Mouse (Mus musculus) forebrain, embryonic 11.5 days (tissue): ENCODE data around the gene Cacna1c. TPM values are rescaled to one million over a fixed set of nuclear protein-coding genes. Genes with fewer than 3 reads are reported as not detected.

Experiments used
- ATAC-seq: fragments of 200-750 bp; cut with Nextera tagmentation; replicated peaks from 2 replicates; pipeline ENCODE4 v1.8.0; 2017; ENCODE audit warnings: moderate TSS enrichment; ENCODE audit not compliant: low FRiP score
- DNase-seq: peaks from one replicate; pipeline ENCODE4 v3.0.0-alpha.2; 2017; ENCODE audit warnings: low spot score
- H3K27ac ChIP-seq: fragments of 300-500 bp; sonication (generic); 2 replicates; pipeline ENCODE4 v1.5.1; 2014; ENCODE audit warnings: low read depth, low read length
- H3K27me3 ChIP-seq: fragments of 300-500 bp; sonication (generic); 2 replicates; pipeline ENCODE4 v1.6.1; 2014; ENCODE audit warnings: mild to moderate bottlenecking, low read length, mixed read lengths; ENCODE audit not compliant: control insufficient read depth, insufficient read depth
- H3K36me3 ChIP-seq: fragments of 300-500 bp; sonication (generic); 2 replicates; pipeline ENCODE4 v1.6.1; 2014; ENCODE audit warnings: mild to moderate bottlenecking, low read length, moderate library complexity, mixed read lengths; ENCODE audit not compliant: control insufficient read depth, insufficient read depth
- H3K4me1 ChIP-seq: fragments of 300-500 bp; sonication (generic); replicated peaks from 2 replicates; pipeline ENCODE4 v1.6.1; 2014; ENCODE audit warnings: low read length, mixed read lengths; ENCODE audit not compliant: control insufficient read depth, insufficient read depth
- H3K4me2 ChIP-seq: fragments of 300-500 bp; sonication (generic); 2 replicates; pipeline ENCODE4 v1.6.1; 2014; ENCODE audit warnings: low read depth, mild to moderate bottlenecking, low read length, moderate library complexity, mixed read lengths; ENCODE audit not compliant: severe bottlenecking
- H3K4me3 ChIP-seq: fragments of 300-500 bp; sonication (generic); 2 replicates; pipeline ENCODE4 v1.5.1; 2014; ENCODE audit warnings: low read depth, low read length
- H3K9ac ChIP-seq: fragments of 300-500 bp; sonication (generic); 2 replicates; pipeline ENCODE4 v1.6.1; 2014; ENCODE audit warnings: low read length
- H3K9me3 ChIP-seq: fragments of 300-500 bp; sonication (generic); 2 replicates; pipeline ENCODE4 v1.6.1; 2016; ENCODE audit warnings: low read length, mixed read lengths; ENCODE audit not compliant: control insufficient read depth
- WGBS: fragments of 180-500 bp; shearing (Covaris S2); extraction: QIAGEN DNeasy Blood & Tissue Kit; methylation state at CpG from one replicate; pipeline ENCODE4 v1.1.7; 2014; 5-methylcytosine and 5-hydroxymethylcytosine counted together
- polyA plus RNA-seq: library from polyadenylated mRNA; unstranded; fragments of >200 nt; fragmentation: Nextera tagmentation; extraction: Ambion mirVana; gene quantifications from 2 replicates; pipeline ENCODE4 v1.2.1, GENCODE M21; 2014

Gene Cacna1c
- polyA plus RNA-seq, 1 experiment from 2014 or later: 4.8 TPM

DNA sequence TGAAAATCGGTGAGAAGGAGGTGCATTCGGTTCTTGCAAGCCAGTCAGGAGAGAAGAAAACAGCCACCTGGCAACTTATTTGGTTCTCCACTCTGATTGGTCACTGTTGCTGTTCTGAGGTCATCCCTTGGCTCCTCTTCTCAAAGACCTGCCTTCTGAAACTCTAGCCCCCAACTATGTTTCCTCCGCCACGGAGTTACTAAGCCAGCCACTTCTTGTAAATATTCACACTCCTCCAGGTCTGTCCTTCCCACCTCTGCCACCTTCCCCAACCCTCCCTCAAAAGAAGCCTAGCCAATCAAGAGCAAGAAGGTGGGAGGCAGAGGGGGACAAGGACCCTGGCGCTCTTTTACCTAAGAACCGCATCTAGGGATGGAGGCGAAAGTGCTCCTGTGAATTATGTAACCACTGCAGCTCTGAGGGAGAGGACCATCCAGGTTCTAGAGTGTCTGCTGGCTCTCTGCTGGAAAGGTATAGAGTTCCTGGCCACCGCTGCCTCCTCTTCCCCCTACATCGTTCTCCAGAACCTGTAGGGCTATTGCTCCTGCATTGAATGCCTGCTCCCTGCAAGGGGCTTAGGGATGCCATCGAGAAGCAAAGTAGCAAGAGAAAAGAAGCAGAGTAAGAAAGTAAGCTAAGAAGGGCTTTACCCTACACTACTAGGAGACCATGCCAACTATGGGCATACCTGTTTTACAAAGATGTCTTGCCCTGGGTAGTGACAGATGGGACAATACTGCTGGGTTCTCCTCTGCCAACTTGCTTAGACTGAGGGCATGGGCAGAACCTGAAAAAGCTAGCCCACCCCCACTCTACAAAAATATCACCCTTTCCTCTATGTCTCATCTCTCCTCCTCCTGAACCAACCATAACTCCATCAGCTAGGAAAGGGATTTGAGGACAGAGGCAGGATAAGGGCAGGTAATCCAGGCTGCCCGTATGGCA is 90.3 kb downstream of the Cacna1c start:
- Histone ChIP-seq H3K27ac (no peak overlapping the region), H3K9ac (no peak overlapping the region), H3K27me3 (peaks cover 25% of the 10 kb centered on the region), H3K4me1 (no peaks in the 10 kb centered on the region), H3K36me3 (no peaks in the 10 kb centered on the region), H3K4me2 (peak overlapping the region; percentile 99), H3K9me3 (no peaks in the 10 kb centered on the region), H3K4me3 (no peak overlapping the region)
- DNase-seq (no peak), ATAC-seq (no peak)
- 18% methylated on average over 11 of the region's 11 CpGs for WGBS

GRCm38 (mm10) chr6:119104246-119104645 is 92.0 kb downstream of the Cacna1c start:
- Histone ChIP-seq H3K9ac (no peak overlapping the region), H3K27ac (no peak overlapping the region), H3K4me2 (no peak overlapping the region), H3K27me3 (peaks cover 23% of the 10 kb centered on the region), H3K9me3 (no peaks in the 10 kb centered on the region), H3K4me1 (no peaks in the 10 kb centered on the region), H3K4me3 (no peak overlapping the region), H3K36me3 (no peaks in the 10 kb centered on the region)
- DNase-seq (peak; percentile 90), ATAC-seq (no peak)
- 42% methylated on average over 8 of the region's 8 CpGs for WGBS

DNA sequence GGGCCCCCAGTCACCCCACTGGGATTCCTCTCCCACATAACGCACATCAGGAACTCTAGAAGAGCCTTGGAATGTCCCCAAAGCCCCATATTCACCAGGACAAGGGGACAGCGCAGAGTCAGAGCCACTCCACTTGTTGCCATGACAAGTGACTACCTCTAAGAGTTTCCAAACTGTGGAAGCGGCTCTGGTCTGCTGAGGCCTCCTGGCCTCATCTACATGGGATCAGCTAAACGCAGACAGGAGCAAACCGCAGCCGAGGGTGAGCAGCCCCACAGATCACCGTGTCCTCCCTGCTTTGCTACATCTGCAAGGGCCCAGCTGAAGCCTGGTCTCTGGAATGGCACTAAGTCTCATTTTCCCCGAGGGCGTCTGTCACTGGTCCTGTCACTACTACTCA is 93.3 kb downstream of the Cacna1c start:
- H3K9ac ChIP-seq: no peak overlapping the region
- 88% methylated on average over 9 of the region's 9 CpGs for WGBS
- peaks cover 23% of the 10 kb centered on the region for H3K27me3 ChIP-seq
- H3K4me2 ChIP-seq: no peak overlapping the region
- DNase-seq (no peak), ATAC-seq (no peak)
- no peaks in the 10 kb centered on the region for H3K9me3 ChIP-seq
- H3K4me1 ChIP-seq: no peaks in the 10 kb centered on the region
- no peaks in the 10 kb centered on the region for H3K36me3 ChIP-seq
- H3K4me3 ChIP-seq: no peak overlapping the region
- no peak overlapping the region for H3K27ac ChIP-seq

- ATAC-seq (no peak), DNase-seq (no peak)
- Histone ChIP-seq H3K4me3 (no peak overlapping the region), H3K4me1 (no peaks in the 10 kb centered on the region), H3K9ac (no peak overlapping the region), H3K27ac (no peak overlapping the region), H3K27me3 (no peaks in the 10 kb centered on the region), H3K4me2 (no peak overlapping the region), H3K36me3 (no peaks in the 10 kb centered on the region), H3K9me3 (no peaks in the 10 kb centered on the region)
- WGBS: 88% methylated on average over 2 of the region's 2 CpGs
Measured at GRCm38 (mm10) chr6:119099333-119099732, 96.9 kb downstream of the Cacna1c start.

GRCm38 (mm10) chr6:119096481-119096880 is 99.7 kb downstream of the Cacna1c start:
- no peaks in the 10 kb centered on the region for H3K36me3 ChIP-seq
- no peaks in the 10 kb centered on the region for H3K27me3 ChIP-seq
- H3K4me3 ChIP-seq: no peak overlapping the region
- 83% methylated on average over 7 of the region's 7 CpGs for WGBS
- H3K9ac ChIP-seq: no peak overlapping the region
- no peak for ATAC-seq
- no peaks in the 10 kb centered on the region for H3K9me3 ChIP-seq
- no peaks in the 10 kb centered on the region for H3K4me1 ChIP-seq
- no peak overlapping the region for H3K27ac ChIP-seq
- no peak overlapping the region for H3K4me2 ChIP-seq
- no peak for DNase-seq

GRCm38 (mm10) chr6:119095081-119095480 is 101.1 kb downstream of the Cacna1c start:
- Histone ChIP-seq H3K4me3 (no peak overlapping the region), H3K4me1 (no peaks in the 10 kb centered on the region), H3K9me3 (no peaks in the 10 kb centered on the region), H3K9ac (no peak overlapping the region), H3K4me2 (no peak overlapping the region), H3K27ac (no peak overlapping the region), H3K36me3 (no peaks in the 10 kb centered on the region), H3K27me3 (no peaks in the 10 kb centered on the region)
- no peak for DNase-seq
- 87% methylated on average over 6 of the region's 6 CpGs for WGBS
- ATAC-seq: no peak

- 84% methylated on average over 8 of the region's 8 CpGs for WGBS
- H3K4me1 ChIP-seq: no peaks in the 10 kb centered on the region
- H3K27me3 ChIP-seq: no peaks in the 10 kb centered on the region
- H3K27ac ChIP-seq: no peak overlapping the region
- no peak overlapping the region for H3K4me2 ChIP-seq
- ATAC-seq (no peak), DNase-seq (no peak)
- no peaks in the 10 kb centered on the region for H3K36me3 ChIP-seq
- H3K9me3 ChIP-seq: no peaks in the 10 kb centered on the region
- no peak overlapping the region for H3K9ac ChIP-seq
- H3K4me3 ChIP-seq: no peak overlapping the region
Measured at GRCm38 (mm10) chr6:119089173-119089572, 107.0 kb downstream of the Cacna1c start.

- no peaks in the 10 kb centered on the region for H3K27me3 ChIP-seq
Measured at GRCm38 (mm10) chr6:119088381-119088780, 107.8 kb downstream of the Cacna1c start.

DNA sequence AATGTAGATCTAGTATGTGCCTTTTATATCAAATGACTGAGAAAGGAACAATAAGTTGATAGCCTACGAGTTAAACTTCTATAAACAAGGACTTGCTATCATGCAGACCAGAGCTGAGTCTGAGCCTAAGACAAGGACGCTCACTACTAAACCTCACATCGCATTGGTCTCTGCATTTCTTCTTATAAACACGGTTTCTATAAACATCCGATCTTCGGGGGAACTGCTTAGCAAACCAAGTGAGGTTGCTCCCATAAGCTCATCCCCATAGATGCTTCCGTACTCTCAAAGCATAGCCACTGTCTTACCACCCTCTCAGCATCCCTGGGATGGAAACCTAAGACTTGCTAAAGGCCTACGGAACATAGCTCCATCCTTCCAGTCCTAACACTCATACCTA is 108.3 kb downstream of the Cacna1c start:
- Histone ChIP-seq H3K4me2 (no peak overlapping the region), H3K4me3 (no peak overlapping the region), H3K9ac (no peak overlapping the region), H3K9me3 (no peaks in the 10 kb centered on the region), H3K27ac (no peak overlapping the region), H3K27me3 (no peaks in the 10 kb centered on the region), H3K4me1 (no peaks in the 10 kb centered on the region), H3K36me3 (no peaks in the 10 kb centered on the region)
- WGBS: 91% methylated on average over 8 of the region's 8 CpGs
- DNase-seq (no peak), ATAC-seq (no peak)

More at GRCm38 (mm10) chr6:119088381-119088780, 107.8 kb downstream of the Cacna1c start:
- H3K4me1 ChIP-seq: no peaks in the 10 kb centered on the region
- H3K36me3 ChIP-seq: no peaks in the 10 kb centered on the region
- DNase-seq (no peak), ATAC-seq (no peak)
- H3K27ac ChIP-seq: no peak overlapping the region
- no peak overlapping the region for H3K4me2 ChIP-seq
- no peak overlapping the region for H3K9ac ChIP-seq
- no peaks in the 10 kb centered on the region for H3K9me3 ChIP-seq
- no peak overlapping the region for H3K4me3 ChIP-seq
- 84% methylated on average over 8 of the region's 8 CpGs for WGBS
